Mouse (Mus musculus): Measurements from ENCODE around the gene Fgd6. TPM values are rescaled to one million over a fixed set of nuclear protein-coding genes. Genes with fewer than 3 reads are reported as not detected.

Gene Fgd6
- total RNA-seq, 2 experiments from 2014 or later, result 2.9 to 9.2 TPM

GRCm38 (mm10) chr10:94164104-94164845 lies 128.5 kb downstream of the Fgd6 start:
- ATAC-seq (replicated peaks; ENCODE audit: low FRiP score, low TSS enrichment, poor library complexity, severe bottlenecking), result no peak

DNA sequence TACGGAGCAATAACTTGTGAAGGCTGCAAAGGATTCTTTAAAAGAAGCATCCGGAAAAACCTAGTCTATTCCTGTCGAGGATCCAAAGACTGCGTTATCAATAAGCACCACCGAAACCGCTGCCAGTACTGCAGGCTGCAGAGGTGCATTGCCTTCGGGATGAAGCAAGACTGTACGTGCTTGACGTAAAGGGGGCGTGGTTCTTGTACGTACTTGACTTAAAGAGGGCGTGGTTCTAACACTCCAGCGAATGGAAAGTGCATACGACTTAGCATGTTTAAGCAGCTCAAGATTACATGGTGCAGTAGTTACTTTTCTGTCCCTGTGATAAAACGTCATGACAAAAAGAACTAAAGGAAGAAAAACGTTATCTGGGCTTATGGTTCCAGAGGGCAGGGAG lies 129.6 kb downstream of the Fgd6 start:
- no peak for ATAC-seq (replicated peaks; ENCODE audit: low FRiP score, low TSS enrichment, poor library complexity, severe bottlenecking)

DNA sequence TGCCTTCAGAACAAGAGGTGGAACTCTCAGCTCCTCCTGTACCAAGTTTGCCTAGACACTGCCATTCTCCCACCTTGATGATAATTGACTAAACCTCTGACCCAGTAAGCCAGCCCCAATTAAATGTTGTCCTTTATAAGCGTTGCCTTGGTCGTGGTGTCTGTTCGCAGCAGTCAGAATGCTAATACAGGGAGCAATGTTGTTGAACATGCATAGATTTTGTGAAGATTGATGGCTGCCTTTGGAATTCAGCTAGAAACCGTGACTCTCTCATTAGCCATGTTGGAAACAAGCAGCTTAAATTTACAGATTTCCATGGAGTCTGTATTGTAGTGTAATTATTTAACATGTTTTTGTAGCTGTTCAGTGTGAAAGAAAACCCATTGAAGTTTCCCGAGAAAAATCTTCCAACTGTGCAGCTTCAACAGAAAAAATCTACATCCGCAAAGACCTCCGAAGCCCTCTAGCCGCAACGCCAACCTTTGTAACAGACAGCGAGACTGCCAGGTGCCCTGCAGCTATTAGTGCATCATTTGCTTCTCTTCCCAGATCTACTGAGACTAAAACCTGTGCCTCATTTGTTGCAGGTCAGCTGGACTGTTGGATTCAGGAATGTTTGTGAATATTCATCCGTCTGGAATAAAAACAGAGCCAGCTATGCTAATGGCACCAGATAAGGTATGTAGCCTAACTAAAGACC lies 131.4 kb downstream of the Fgd6 start:
- no peak for ATAC-seq (replicated peaks; ENCODE audit: low FRiP score, low TSS enrichment, poor library complexity, severe bottlenecking)

- ATAC-seq (replicated peaks; ENCODE audit: low FRiP score, low TSS enrichment, poor library complexity, severe bottlenecking), result no peak
Measured at GRCm38 (mm10) chr10:94171440-94172130, 135.8 kb downstream of the Fgd6 start.

- ATAC-seq (replicated peaks; ENCODE audit: low FRiP score, low TSS enrichment, poor library complexity, severe bottlenecking), result no peak
Measured at GRCm38 (mm10) chr10:94172137-94172536, 136.3 kb downstream of the Fgd6 start.

- no peak for ATAC-seq (replicated peaks; ENCODE audit: low FRiP score, low TSS enrichment, poor library complexity, severe bottlenecking)
Measured at GRCm38 (mm10) chr10:94172706-94173105, 136.9 kb downstream of the Fgd6 start.

DNA sequence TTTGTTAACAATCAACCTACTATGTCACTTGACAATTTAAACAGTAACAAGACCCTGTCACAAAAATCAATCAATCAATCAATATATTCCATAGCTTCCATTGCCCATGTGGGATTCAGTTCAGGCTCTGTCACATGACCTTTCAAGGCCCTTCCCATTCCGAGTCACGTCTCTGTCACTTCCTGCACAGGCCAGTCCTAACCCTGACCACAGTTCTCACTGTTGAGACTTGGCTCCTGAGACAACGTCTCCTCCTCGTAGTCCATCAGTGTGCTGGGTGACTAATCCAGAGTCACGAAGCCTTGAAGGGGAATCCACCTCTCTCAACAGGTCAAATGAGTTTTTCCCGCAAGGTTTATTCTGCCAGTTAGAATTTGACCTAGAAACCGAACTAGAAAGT lies 138.9 kb downstream of the Fgd6 start:
- ATAC-seq (replicated peaks; ENCODE audit: low FRiP score, low TSS enrichment, poor library complexity, severe bottlenecking), result no peak

- no peak for ATAC-seq (replicated peaks; ENCODE audit: low FRiP score, low TSS enrichment, poor library complexity, severe bottlenecking)
Measured at GRCm38 (mm10) chr10:94183199-94183598, 147.4 kb downstream of the Fgd6 start.

Other genes with a start within 250 kb of the Fgd6 start
- not detected in 2 replicates for gene Usp44, start 204.4 kb upstream of the Fgd6 start, total RNA-seq (2014; fragmentation: Nextera tagmentation)
- gene Usp44, start 204.4 kb upstream of the Fgd6 start, total RNA-seq (2017), result 0.65 TPM in 1 of 2 replicates, not detected in the other
- gene Metap2, start 138.9 kb upstream of the Fgd6 start, total RNA-seq (2014; fragmentation: Nextera tagmentation), result 458 and 509 TPM in 2 replicates
- 577 and 616 TPM in 2 replicates for gene Metap2, start 138.9 kb upstream of the Fgd6 start, total RNA-seq (2017)
- gene Vezt, start 184 bp upstream of the Fgd6 start, total RNA-seq (2014; fragmentation: Nextera tagmentation), result 17.7 and 21.1 TPM in 2 replicates
- 10.6 and 15.6 TPM in 2 replicates for gene Vezt, start 184 bp upstream of the Fgd6 start, total RNA-seq (2017)
- gene Nr2c1, start 112.0 kb downstream of the Fgd6 start, total RNA-seq (2014; fragmentation: Nextera tagmentation), result 5.5 and 8.2 TPM in 2 replicates
- 2.2 and 7.4 TPM in 2 replicates for gene Nr2c1, start 112.0 kb downstream of the Fgd6 start, total RNA-seq (2017)
- gene Ndufa12, start 162.7 kb downstream of the Fgd6 start, total RNA-seq (2014; fragmentation: Nextera tagmentation), result 213 and 250 TPM in 2 replicates
- 394 and 524 TPM in 2 replicates for gene Ndufa12, start 162.7 kb downstream of the Fgd6 start, total RNA-seq (2017)

Measured in megakaryocyte-erythroid progenitor cell, adult 5-6 weeks (primary cell).